ENCODE assay signal across 17 mouse cellular contexts in the genomic region with DNA sequence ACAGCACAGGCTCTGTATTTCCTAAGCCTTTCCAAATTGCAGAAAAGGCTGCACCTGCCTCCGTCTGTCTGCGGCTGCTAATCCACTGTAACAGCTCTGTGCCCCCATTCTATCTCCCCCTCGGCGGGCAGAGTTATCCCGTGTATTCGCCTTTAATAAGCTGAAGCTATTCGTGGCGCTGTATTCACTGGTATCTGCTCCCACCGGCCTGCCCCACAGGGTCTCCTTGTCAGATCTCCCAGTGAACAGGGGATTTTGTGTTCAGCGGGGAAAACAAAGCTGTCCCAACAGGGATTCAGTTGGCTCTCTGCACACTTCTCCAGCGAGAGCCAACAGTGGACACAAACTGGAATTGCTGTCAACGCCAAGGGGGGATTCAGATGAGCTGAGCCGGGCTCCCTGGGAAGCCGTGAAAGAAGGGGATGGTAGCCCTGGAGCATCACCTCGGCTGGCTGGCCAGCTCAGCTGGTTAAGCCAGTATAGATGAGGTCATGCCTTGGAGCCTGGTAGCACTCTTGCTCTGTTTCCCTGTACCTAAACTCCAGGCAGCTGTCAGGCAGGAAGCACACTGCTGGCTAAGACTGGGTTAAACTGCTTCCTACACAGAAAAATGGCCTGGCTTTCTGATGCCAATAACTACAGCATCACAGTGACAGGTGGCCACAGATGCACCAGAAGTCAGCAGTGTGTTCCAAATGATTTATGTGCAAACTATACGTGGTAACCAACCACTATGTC.
DNase-seq lines count a peak whose midpoint lies in the region; ATAC-seq and TF ChIP-seq lines count a peak whose summit lies in the region.
"Had no signal": no experiment of that assay in that cellular context is flagged by ENCODE, and none has a peak within 500 bp of the region (broad histone marks: within the 10 kb centered on the region; RNA-seq: fewer than 3 reads in every experiment).

No protein-coding gene starts in this region.

- peak; percentile 39; the same call in 1 of the 2 replicates for ATAC-seq in heart, postnatal 0 days (ENCODE audit: insufficient read depth, low read depth)
- ATAC-seq in forebrain, postnatal 0 days: peak; percentile 72
- ATAC-seq in midbrain, embryonic 13.5 days: peak; percentile 73
- ATAC-seq: activated CD4-positive, CD25-positive, alpha-beta regulatory T cell, adult 4 months; liver, embryonic 12.5 days had no signal

- WGBS in heart, postnatal 0 days: 53% methylated on average over 16 of the region's 16 CpGs
- WGBS in forebrain, postnatal 0 days: 23% methylated on average over 16 of the region's 16 CpGs
- WGBS in midbrain, embryonic 13.5 days: 30% methylated on average over 16 of the region's 16 CpGs

- no peaks in the 10 kb centered on the region for H3K9me3 ChIP-seq in heart, postnatal 0 days (replicated peaks; ENCODE audit: control insufficient read depth, low read length)
- H3K9me3 ChIP-seq in forebrain, postnatal 0 days (ENCODE audit: low read length): no peaks in the 10 kb centered on the region
- 0 out of 2 replicates have a peak, but pooled peaks cover 2% of the 10 kb centered on the region for H3K9me3 ChIP-seq in midbrain, embryonic 13.5 days
- H3K9me3 ChIP-seq: liver, embryonic 12.5 days; stomach, embryonic 15.5 days had no signal

- no peak for TF ChIP-seq EP300 in heart, postnatal 0 days (IDR thresholded peaks at IDR 0.05; ENCODE audit: low read depth)

- no peak overlapping the region for H3K4me2 ChIP-seq in heart, postnatal 0 days (ENCODE audit: low read depth, low read length)
- H3K4me2 ChIP-seq in forebrain, postnatal 0 days (ENCODE audit: low read depth): no peak overlapping the region
- peak overlapping the region; percentile 33 for H3K4me2 ChIP-seq in midbrain, embryonic 13.5 days (replicated peaks)
- H3K4me2 ChIP-seq: liver, embryonic 12.5 days; stomach, embryonic 15.5 days had no signal

- H3K36me3 ChIP-seq in heart, postnatal 0 days (replicated peaks; ENCODE audit: control insufficient read depth, insufficient read depth, low read length): peaks cover 17% of the 10 kb centered on the region
- peaks cover 3% of the 10 kb centered on the region; the same call in 1 of the 2 replicates for H3K36me3 ChIP-seq in forebrain, postnatal 0 days (ENCODE audit: insufficient read depth)
- no peaks in the 10 kb centered on the region for H3K36me3 ChIP-seq in midbrain, embryonic 13.5 days
- H3K36me3 ChIP-seq: liver, embryonic 12.5 days; stomach, embryonic 15.5 days had no signal

- H3K9ac ChIP-seq in heart, postnatal 0 days (replicated peaks; ENCODE audit: low read depth, low read length): no peak overlapping the region
- no peak overlapping the region; the same call in 1 of the 2 replicates for H3K9ac ChIP-seq in forebrain, postnatal 0 days
- H3K9ac ChIP-seq in midbrain, embryonic 13.5 days (replicated peaks): peak overlapping the region; percentile 4; the same call in 1 of the 2 replicates
- H3K9ac ChIP-seq: liver, embryonic 12.5 days; stomach, embryonic 15.5 days had no signal

- intact Hi-C loops in heart, postnatal 36 days (cut with DNase I): no loop called here

- no peak for TF ChIP-seq CTCF in heart, postnatal 0 days (IDR thresholded peaks at IDR 0.05; ENCODE audit: low read depth)
- TF ChIP-seq CTCF in brain, embryonic 14.5 days (IDR thresholded peaks at IDR 0.05; ENCODE audit: borderline replicate concordance, extremely low read depth, insufficient read depth, insufficient read length): no peak
- TF ChIP-seq CTCF in forebrain, postnatal 0 days (IDR thresholded peaks at IDR 0.05; ENCODE audit: low read depth): no peak

- no peak for DNase-seq in heart, postnatal 0 days (ENCODE audit: low spot score)
- no peak for DNase-seq in heart, postnatal 36 days
- DNase-seq in brain, embryonic 14.5 days (ENCODE audit: low read depth): peak; percentile 82
- DNase-seq in forebrain, postnatal 0 days: peak; percentile 54
- no peak for DNase-seq in right cerebral cortex, adult 18-20 months
- no peak for DNase-seq in cerebellum, adult 8-10 months
- no peak for DNase-seq in kidney, postnatal 14 days
- DNase-seq: B cell, adult 2 months; gastrocnemius, postnatal 36 days; kidney, adult 9 months; lung, postnatal 36 days; right cerebral cortex, postnatal 25 days; thymus, postnatal 4 days had no signal

- TF ChIP-seq POLR2A in brain, embryonic 14.5 days (IDR thresholded peaks at IDR 0.05; ENCODE audit: borderline replicate concordance, extremely low read depth, insufficient read depth, insufficient read length, poor library complexity, severe bottlenecking): no peak

- no peak overlapping the region for H3K27ac ChIP-seq in heart, postnatal 0 days (ENCODE audit: low read depth)
- no peak overlapping the region for H3K27ac ChIP-seq in forebrain, postnatal 0 days (ENCODE audit: low read depth, low read length)
- H3K27ac ChIP-seq in midbrain, embryonic 13.5 days: peak overlapping the region; percentile 64
- H3K27ac ChIP-seq: liver, embryonic 12.5 days; stomach, embryonic 15.5 days had no signal

- no peaks in the 10 kb centered on the region for H3K4me1 ChIP-seq in heart, postnatal 0 days (ENCODE audit: control insufficient read depth, insufficient read depth)
- 0 out of 2 replicates have a peak, but pooled peaks cover 5% of the 10 kb centered on the region for H3K4me1 ChIP-seq in forebrain, postnatal 0 days (ENCODE audit: insufficient read depth)
- peaks cover 35% of the 10 kb centered on the region for H3K4me1 ChIP-seq in midbrain, embryonic 13.5 days (replicated peaks)
- H3K4me1 ChIP-seq: liver, embryonic 12.5 days had no signal

- H3K27me3 ChIP-seq in heart, postnatal 0 days (ENCODE audit: control insufficient read depth, insufficient read depth, low read length): no peaks in the 10 kb centered on the region
- H3K27me3 ChIP-seq in forebrain, postnatal 0 days (ENCODE audit: insufficient read depth, low read length): no peaks in the 10 kb centered on the region
- peaks cover 63% of the 10 kb centered on the region for H3K27me3 ChIP-seq in midbrain, embryonic 13.5 days
- H3K27me3 ChIP-seq: stomach, embryonic 15.5 days had no signal

- H3K4me3 ChIP-seq in heart, postnatal 0 days (ENCODE audit: low read depth, low read length): no peak overlapping the region
- no peak overlapping the region for H3K4me3 ChIP-seq in forebrain, postnatal 0 days (ENCODE audit: low read depth, low read length)
- H3K4me3 ChIP-seq in midbrain, embryonic 13.5 days (replicated peaks): no peak overlapping the region
- H3K4me3 ChIP-seq: liver, embryonic 12.5 days; stomach, embryonic 15.5 days had no signal

Comparison
In these comparisons a context has a peak if more than half of its experiments do, and no peak if none do; other contexts are left out.
1. DNase-seq: peak in brain, embryonic 14.5 days (single experiment) and forebrain, postnatal 0 days (single experiment); none in heart, postnatal 0 days (single experiment), heart, postnatal 36 days (0 of 2), right cerebral cortex, adult 18-20 months (single experiment), cerebellum, adult 8-10 months (single experiment) and kidney, postnatal 14 days (single experiment).
2. Peak in every context shown above with its lines, with median percentiles within 50 percentile points of each other: ATAC-seq.